8 mouse cellular contexts compared by ENCODE assay signal in genomic region chr6:126163181-126163621, GRCm38 (mm10). TPM values are rescaled to one million over a fixed set of nuclear protein-coding genes. Genes with fewer than 3 reads are reported as not detected.
DNase-seq lines count a peak whose midpoint lies in the region; ATAC-seq lines count a peak whose summit lies in the region.

No protein-coding gene starts in this region.

- intact Hi-C loops in gastrocnemius, postnatal 14 days (cut with DNase I; ENCODE audit: low total_unique reads), result loop anchor here (10.0 kb wide), 1 partner anchor 118 kb away; no protein-coding TSS in a partner anchor

- peak; percentile 31; the same call in 1 of the 2 replicates for ATAC-seq in hindbrain, embryonic 15.5 days (ENCODE audit: low FRiP score, low read depth)
- peak; percentile 57 for ATAC-seq in midbrain, embryonic 15.5 days (replicated peaks)
- no peak for ATAC-seq in erythroid progenitor cell, adult 5-6 weeks (replicated peaks; ENCODE audit: low FRiP score, poor library complexity, severe bottlenecking)

- no peak overlapping the region for H3K27ac ChIP-seq in hindbrain, embryonic 15.5 days (replicated peaks)
- peak overlapping the region; percentile 91 for H3K27ac ChIP-seq in limb, embryonic 10.5 days
- no peak overlapping the region for H3K27ac ChIP-seq in midbrain, embryonic 15.5 days

- H3K27me3 ChIP-seq in hindbrain, embryonic 15.5 days, result peaks cover 73% of the 10 kb centered on the region
- H3K27me3 ChIP-seq in limb, embryonic 10.5 days (ENCODE audit: low read depth, poor library complexity, severe bottlenecking), result 0 out of 2 replicates have a peak, but pooled peaks cover 3% of the 10 kb centered on the region
- peaks cover 63% of the 10 kb centered on the region for H3K27me3 ChIP-seq in midbrain, embryonic 15.5 days (replicated peaks)

- peak overlapping the region; percentile 39 for H3K4me3 ChIP-seq in hindbrain, embryonic 15.5 days
- H3K4me3 ChIP-seq in limb, embryonic 10.5 days, result peak overlapping the region; percentile 68
- H3K4me3 ChIP-seq in midbrain, embryonic 15.5 days, result peak overlapping the region; percentile 34

- peaks cover 51% of the 10 kb centered on the region for H3K4me1 ChIP-seq in hindbrain, embryonic 15.5 days (replicated peaks)
- peaks cover 96% of the 10 kb centered on the region for H3K4me1 ChIP-seq in limb, embryonic 10.5 days
- H3K4me1 ChIP-seq in midbrain, embryonic 15.5 days, result peaks cover 41% of the 10 kb centered on the region

- H3K9ac ChIP-seq in hindbrain, embryonic 15.5 days, result peak overlapping the region; percentile 33
- no peak overlapping the region for H3K9ac ChIP-seq in midbrain, embryonic 15.5 days

- H3K9me3 ChIP-seq in hindbrain, embryonic 15.5 days, result no peaks in the 10 kb centered on the region
- no peaks in the 10 kb centered on the region for H3K9me3 ChIP-seq in limb, embryonic 10.5 days (replicated peaks)
- no peaks in the 10 kb centered on the region for H3K9me3 ChIP-seq in midbrain, embryonic 15.5 days

- under 1% methylated on average over 25 of the region's 25 CpGs for WGBS in hindbrain, embryonic 15.5 days
- WGBS in limb, embryonic 10.5 days, result under 1% methylated on average over 25 of the region's 25 CpGs
- WGBS in midbrain, embryonic 15.5 days, result under 1% methylated on average over 25 of the region's 25 CpGs

- DNase-seq in ZHBTc4 (ENCODE audit: low read depth, low spot score), result peak; percentile 68
- DNase-seq in cerebellum, adult 9-11 months, result peak; percentile 60
- DNase-seq in gastrocnemius, postnatal 14 days, result peak; percentile 58
- peak; percentile 86 for DNase-seq in limb, embryonic 10.5 days (ENCODE audit: low spot score)
- no peak for DNase-seq in thymus, adult 18-20 months

- no peaks in the 10 kb centered on the region for H3K36me3 ChIP-seq in hindbrain, embryonic 15.5 days
- H3K36me3 ChIP-seq in limb, embryonic 10.5 days, result peaks cover 4% of the 10 kb centered on the region; the same call in 1 of the 2 replicates
- H3K36me3 ChIP-seq in midbrain, embryonic 15.5 days (replicated peaks), result no peaks in the 10 kb centered on the region

- peak overlapping the region; percentile 71 for H3K4me2 ChIP-seq in hindbrain, embryonic 15.5 days
- peak overlapping the region; percentile 61 for H3K4me2 ChIP-seq in midbrain, embryonic 15.5 days

RNA-seq across cellular contexts. Expression of gene Ntf3, which starts 3.5 kb away (rescaled TPM):
- total RNA-seq in gastrocnemius, postnatal 14 days (2021), result 1 to 10 TPM; 2.3 TPM
- 3.8 TPM in 2 replicates for polyA plus RNA-seq in hindbrain, embryonic 15.5 days (2015; fragmentation: Nextera tagmentation; extraction: Ambion mirVana)
- 13.7 and 22.9 TPM in 2 replicates for polyA plus RNA-seq in limb, embryonic 10.5 days (2016; fragmentation: Nextera tagmentation; extraction: Ambion mirVana)
- 1.3 and 2.3 TPM in 2 replicates for polyA plus RNA-seq in midbrain, embryonic 15.5 days (2015; fragmentation: Nextera tagmentation; extraction: Ambion mirVana)
- not detected in 2 replicates for total RNA-seq in erythroid progenitor cell, adult 5-6 weeks (2015; ENCODE audit: low replicate concordance)
- total RNA-seq in erythroid progenitor cell, adult 5-6 weeks (2017; ENCODE audit: low replicate concordance), result not detected in 2 replicates

Comparison
In these comparisons a context has a peak if more than half of its experiments do, and no peak if none do; other contexts are left out.
1. DNase-seq: peak in ZHBTc4 (single experiment), cerebellum, adult 9-11 months (single experiment), gastrocnemius, postnatal 14 days (single experiment) and limb, embryonic 10.5 days (single experiment); none in thymus, adult 18-20 months (0 of 2).
2. Peak in every context shown above with its lines, with median percentiles within 50 percentile points of each other: H3K4me3 ChIP-seq.